32 mouse cellular contexts compared by ENCODE assay signal in genomic region chr13:39702621-39703020, GRCm38 (mm10).
"Had no signal": no experiment of that assay in that cellular context is flagged by ENCODE, and none has a peak within 500 bp of the region (broad histone marks: within the 10 kb centered on the region; RNA-seq: fewer than 3 reads in every experiment).

No protein-coding gene starts in this region.

- H3K4me3 ChIP-seq: left cerebral cortex, adult 2 months; limb, embryonic 10.5 days; limb, embryonic 12.5 days; limb, embryonic 13.5 days; limb, embryonic 15.5 days; liver, embryonic 12.5 days; liver, embryonic 13.5 days; liver, embryonic 15.5 days; lung, embryonic 15.5 days; megakaryocyte, embryonic 14.5 days; midbrain, embryonic 10.5 days; midbrain, embryonic 12.5 days; midbrain, embryonic 13.5 days; midbrain, embryonic 15.5 days; myocyte; neural tube, embryonic 12.5 days had no signal

- H3K27me3 ChIP-seq: limb, embryonic 12.5 days; limb, embryonic 13.5 days; limb, embryonic 15.5 days; liver, embryonic 12.5 days; liver, embryonic 13.5 days; liver, embryonic 15.5 days; lung, embryonic 15.5 days; megakaryocyte, embryonic 14.5 days; midbrain, embryonic 12.5 days; midbrain, embryonic 13.5 days; midbrain, embryonic 15.5 days; neural tube, embryonic 12.5 days had no signal

- H3K9me3 ChIP-seq: limb, embryonic 10.5 days; limb, embryonic 12.5 days; limb, embryonic 13.5 days; limb, embryonic 15.5 days; liver, embryonic 12.5 days; liver, embryonic 13.5 days; liver, embryonic 15.5 days; lung, embryonic 15.5 days; megakaryocyte, embryonic 14.5 days; midbrain, embryonic 10.5 days; midbrain, embryonic 12.5 days; midbrain, embryonic 13.5 days; midbrain, embryonic 15.5 days; neural tube, embryonic 12.5 days had no signal

- H3K4me2 ChIP-seq: limb, embryonic 12.5 days; limb, embryonic 13.5 days; limb, embryonic 15.5 days; liver, embryonic 11.5 days; liver, embryonic 12.5 days; liver, embryonic 13.5 days; liver, embryonic 15.5 days; lung, embryonic 14.5 days; lung, embryonic 15.5 days; midbrain, embryonic 11.5 days; midbrain, embryonic 12.5 days; midbrain, embryonic 13.5 days; midbrain, embryonic 15.5 days; neural tube, embryonic 12.5 days had no signal

- H3K36me3 ChIP-seq: limb, embryonic 10.5 days; limb, embryonic 12.5 days; limb, embryonic 13.5 days; limb, embryonic 15.5 days; liver, embryonic 12.5 days; liver, embryonic 13.5 days; liver, embryonic 15.5 days; lung, embryonic 15.5 days; midbrain, embryonic 10.5 days; midbrain, embryonic 12.5 days; midbrain, embryonic 13.5 days; midbrain, embryonic 15.5 days; neural tube, embryonic 12.5 days had no signal

- ATAC-seq: liver, embryonic 12.5 days; lung, postnatal 0 days; midbrain, embryonic 13.5 days; midbrain, embryonic 15.5 days; midbrain, embryonic 16.5 days had no signal

- H3K4me1 ChIP-seq: limb, embryonic 10.5 days; limb, embryonic 12.5 days; limb, embryonic 13.5 days; limb, embryonic 15.5 days; liver, embryonic 12.5 days; liver, embryonic 13.5 days; liver, embryonic 15.5 days; lung, embryonic 15.5 days; megakaryocyte, embryonic 14.5 days; midbrain, embryonic 10.5 days; midbrain, embryonic 12.5 days; midbrain, embryonic 13.5 days; midbrain, embryonic 15.5 days; neural tube, embryonic 12.5 days had no signal

- DNase-seq: left cerebral cortex, postnatal 4 days; liver; liver, embryonic 13.5 days; lung, adult 18-20 months; lung, adult 2 months; lung, embryonic 14.5 days; lung, postnatal 10 days; lung, postnatal 14 days; lung, postnatal 36 days; lung, postnatal 4 days; midbrain, embryonic 14.5 days had no signal

- H3K9ac ChIP-seq: limb, embryonic 12.5 days; limb, embryonic 13.5 days; limb, embryonic 15.5 days; liver, embryonic 12.5 days; liver, embryonic 13.5 days; liver, embryonic 14.5 days; liver, embryonic 15.5 days; lung, embryonic 14.5 days; lung, embryonic 15.5 days; midbrain, embryonic 12.5 days; midbrain, embryonic 13.5 days; midbrain, embryonic 15.5 days; neural tube, embryonic 12.5 days had no signal

- H3K27ac ChIP-seq: left cerebral cortex, adult 2 months; limb, embryonic 10.5 days; limb, embryonic 12.5 days; limb, embryonic 13.5 days; limb, embryonic 15.5 days; liver, embryonic 12.5 days; liver, embryonic 13.5 days; liver, embryonic 14.5 days; liver, embryonic 15.5 days; lung, embryonic 15.5 days; macrophage; midbrain, embryonic 10.5 days; midbrain, embryonic 12.5 days; midbrain, embryonic 13.5 days; midbrain, embryonic 15.5 days; neural tube, embryonic 12.5 days had no signal
